Mouse (Mus musculus): ENCODE data around the gene Nol10.

Gene Nol10

GRCm38 (mm10) chr12:17348048-17349036 lies at the start of gene Nol10:
Nol10 (plus strand) TSS chr12:17348458.
- peak; percentile 88 for DNase-seq

- DNase-seq, result no peak
Measured at GRCm38 (mm10) chr12:17299902-17300301, 48.4 kb upstream of the Nol10 start.

- no peak for DNase-seq
Measured at GRCm38 (mm10) chr12:17305445-17305844, 42.8 kb upstream of the Nol10 start.

- DNase-seq, result no peak
Measured at GRCm38 (mm10) chr12:17308246-17308645, 40.0 kb upstream of the Nol10 start.

- DNase-seq, result no peak
Measured at GRCm38 (mm10) chr12:17310852-17311839, 37.1 kb upstream of the Nol10 start.

- no peak for DNase-seq
Measured at GRCm38 (mm10) chr12:17316096-17316495, 32.2 kb upstream of the Nol10 start.

- no peak for DNase-seq
Measured at GRCm38 (mm10) chr12:17317970-17318369, 30.3 kb upstream of the Nol10 start.

- DNase-seq, result no peak
Measured at GRCm38 (mm10) chr12:17318453-17318852, 29.8 kb upstream of the Nol10 start.

- DNase-seq, result no peak
Measured at GRCm38 (mm10) chr12:17324549-17325470, 23.4 kb upstream of the Nol10 start.

- DNase-seq, result no peak
Measured at GRCm38 (mm10) chr12:17329259-17329658, 19.0 kb upstream of the Nol10 start, which contains the start of gene Atp6v1c2. Atp6v1c2 (minus strand) TSS chr12:17329359.

- no peak for DNase-seq
Measured at GRCm38 (mm10) chr12:17333459-17333858, 14.8 kb upstream of the Nol10 start.

GRCm38 (mm10) chr12:17338338-17338737 lies 9.9 kb upstream of the Nol10 start:
- no peak for DNase-seq

- DNase-seq, result no peak
Measured at GRCm38 (mm10) chr12:17339114-17339905, 8.9 kb upstream of the Nol10 start.

- no peak for DNase-seq
Measured at GRCm38 (mm10) chr12:17347327-17348047, 771 bp upstream of the Nol10 start.

- no peak for DNase-seq
Measured at GRCm38 (mm10) chr12:17350106-17350505, 1.8 kb downstream of the Nol10 start.

GRCm38 (mm10) chr12:17356853-17357252 lies 8.6 kb downstream of the Nol10 start:
- no peak for DNase-seq

- DNase-seq, result no peak
Measured at GRCm38 (mm10) chr12:17357795-17358194, 9.5 kb downstream of the Nol10 start.

GRCm38 (mm10) chr12:17358981-17359380 lies 10.7 kb downstream of the Nol10 start:
- no peak for DNase-seq

GRCm38 (mm10) chr12:17360104-17360503 lies 11.8 kb downstream of the Nol10 start:
- DNase-seq, result no peak

- no peak for DNase-seq
Measured at GRCm38 (mm10) chr12:17360650-17361049, 12.4 kb downstream of the Nol10 start.

Data from layer of hippocampus, adult 9-11 months (tissue).